In genomic region chr16:4957446-4957845, GRCm38 (mm10) we compare ENCODE assay signal across 22 mouse cellular contexts. TPM values are rescaled to one million over a fixed set of nuclear protein-coding genes. Genes with fewer than 3 reads are reported as not detected.
DNase-seq lines count a peak whose midpoint lies in the region; TF ChIP-seq lines count a peak whose summit lies in the region.
"Had no signal": no experiment of that assay in that cellular context is flagged by ENCODE, and none has a peak within 500 bp of the region (broad histone marks: within the 10 kb centered on the region; RNA-seq: fewer than 3 reads in every experiment).

No protein-coding gene starts in this region.

- DNase-seq in cerebellum, adult 11-12 months = peak; percentile 77
- no peak for DNase-seq in cerebellum, adult 11 months
- DNase-seq in brain, adult 2 months (ENCODE audit: low read depth, low spot score) = peak; percentile 81
- DNase-seq in cerebellum, adult 8-10 months = peak; percentile 48
- peak; percentile 84 for DNase-seq in cerebellum, postnatal 14 days
- no peak for DNase-seq in neural tube, embryonic 10.5 days (ENCODE audit: extremely low spot score, low spot score)
- DNase-seq in thymus, postnatal 10 days (ENCODE audit: low spot score in 2 of 2) = no peak
- DNase-seq in lung, adult 2 months = no peak
- DNase-seq: adrenal gland, postnatal 14 days; embryo, embryonic 11 days; gastrocnemius, postnatal 25 days; kidney, adult 11 months; kidney, adult 9 months had no signal

- TF ChIP-seq POLR2A in lung, adult 2 months (IDR thresholded peaks at IDR 0.05; ENCODE audit: borderline replicate concordance, extremely low read depth, low read depth, low read length) = no peak

- 84% methylated on average over 3 of the region's 3 CpGs for WGBS in lung, adult 2 months

- H3K4me3 ChIP-seq in lung, adult 2 months (replicated peaks; ENCODE audit: extremely low read depth, low read depth, low read length) = no peak overlapping the region
- H3K4me3 ChIP-seq: embryonic facial prominence, embryonic 12.5 days; heart, embryonic 12.5 days; hindbrain, embryonic 10.5 days; hindbrain, embryonic 15.5 days had no signal

- H3K4me1 ChIP-seq in lung, adult 2 months (ENCODE audit: control insufficient read depth, insufficient read depth, low read length) = peaks cover 5% of the 10 kb centered on the region; the same call in 1 of the 2 replicates

- TF ChIP-seq CTCF in lung, adult 2 months (IDR thresholded peaks at IDR 0.05; ENCODE audit: insufficient read depth, low read length) = no peak

RNA-seq across cellular contexts. Expression of gene Anks3, which starts 6.6 kb away (rescaled TPM):
- polyA plus RNA-seq in lung, adult 2 months (2012; rRNA removed) = 55.9 and 58.6 TPM in 2 replicates

RNA-seq across cellular contexts. Expression of gene Nudt16l1, which starts 18.9 kb away (rescaled TPM):
- polyA plus RNA-seq in lung, adult 2 months (2012; rRNA removed) = 75.8 and 79.6 TPM in 2 replicates

RNA-seq across cellular contexts. Expression of gene Sept12, which starts 40.2 kb away (rescaled TPM):
- not detected in 2 replicates for polyA plus RNA-seq in lung, adult 2 months (2012; rRNA removed)
- polyA plus RNA-seq: C2C12; embryonic facial prominence, embryonic 12.5 days; forebrain, embryonic 11.5 days; forebrain, embryonic 16.5 days; heart, embryonic 12.5 days; heart, embryonic 16.5 days; hindbrain, embryonic 15.5 days; intestine, embryonic 14.5 days had no signal

RNA-seq across cellular contexts. Expression of gene Smim22, which starts 49.6 kb away (rescaled TPM):
- 73.2 and 81.3 TPM in 2 replicates for polyA plus RNA-seq in lung, adult 2 months (2012; rRNA removed)
- polyA plus RNA-seq: C2C12 had no signal

RNA-seq across cellular contexts. Expression of gene Rogdi, which starts 55.9 kb away (rescaled TPM):
- polyA plus RNA-seq in lung, adult 2 months (2012; rRNA removed) = 108 and 117 TPM in 2 replicates

Comparison
In these comparisons a context has a peak if more than half of its experiments do, and no peak if none do; other contexts are left out.
1. DNase-seq: peak in cerebellum, adult 11-12 months (single experiment), brain, adult 2 months (single experiment), cerebellum, adult 8-10 months (single experiment) and cerebellum, postnatal 14 days (2 of 2); none in cerebellum, adult 11 months (single experiment), neural tube, embryonic 10.5 days (single experiment), thymus, postnatal 10 days (0 of 2) and lung, adult 2 months (single experiment).